Mouse (Mus musculus): ENCODE data around the gene Olfr791. TPM values are rescaled to one million over a fixed set of nuclear protein-coding genes. Genes with fewer than 3 reads are reported as not detected.

Olfr791 gene
- polyA plus RNA-seq, 1 experiment = not detected

DNA sequence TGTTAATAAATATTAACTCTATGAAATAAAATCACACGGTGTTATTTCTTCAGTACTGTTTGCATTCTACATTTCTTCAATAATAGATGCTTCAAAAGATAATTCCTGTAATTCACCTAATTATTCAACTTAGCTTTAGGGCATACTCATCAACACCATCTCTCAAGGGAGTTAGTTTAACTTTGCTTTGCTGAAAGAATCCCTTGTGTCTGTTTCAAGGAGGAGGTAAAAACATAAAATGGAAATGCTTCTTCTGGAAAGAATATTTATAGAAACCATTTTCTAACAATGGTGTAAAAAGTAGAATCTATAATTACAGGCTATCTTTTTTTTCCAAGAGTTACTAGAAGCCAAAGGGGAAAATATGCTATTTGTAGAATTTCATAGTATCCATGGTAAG is 17.3 kb downstream of the Olfr791 start, which contains the start of gene Olfr792:
Gene Olfr792, plus strand, starts transcription at position 301 of the 400 bp plus-strand sequence.
- Histone ChIP-seq H3K36me3 (ENCODE audit: control insufficient read depth, insufficient read depth, low read length, poor library complexity, severe bottlenecking) (no peaks in the 10 kb centered on the region), H3K9me3 (replicated peaks; ENCODE audit: control insufficient read depth, insufficient read depth, low read length, poor library complexity, severe bottlenecking) (peaks cover 6% of the 10 kb centered on the region; the same call in 1 of the 2 replicates), H3K4me1 (ENCODE audit: control insufficient read depth, insufficient read depth, low read length) (no peaks in the 10 kb centered on the region), H3K9ac (ENCODE audit: low read depth, poor library complexity, severe bottlenecking) (no peak within 1 kb of the TSS), H3K27ac (ENCODE audit: insufficient read depth, low read length) (no peak within 1 kb of the TSS), H3K27me3 (ENCODE audit: control insufficient read depth, insufficient read depth, low read length, poor library complexity, severe bottlenecking) (no peaks in the 10 kb centered on the region), H3K4me3 (ENCODE audit: low read depth, low read length) (no peak within 1 kb of the TSS)
- TF ChIP-seq EP300 (IDR thresholded peaks at IDR 0.05; ENCODE audit: insufficient read depth, low read depth, low read length) (no peak), POLR2A (IDR thresholded peaks at IDR 0.05; ENCODE audit: insufficient read depth, low read length) (no peak), CTCF (IDR thresholded peaks at IDR 0.05; ENCODE audit: low read depth, low read length) (no peak)

DNA sequence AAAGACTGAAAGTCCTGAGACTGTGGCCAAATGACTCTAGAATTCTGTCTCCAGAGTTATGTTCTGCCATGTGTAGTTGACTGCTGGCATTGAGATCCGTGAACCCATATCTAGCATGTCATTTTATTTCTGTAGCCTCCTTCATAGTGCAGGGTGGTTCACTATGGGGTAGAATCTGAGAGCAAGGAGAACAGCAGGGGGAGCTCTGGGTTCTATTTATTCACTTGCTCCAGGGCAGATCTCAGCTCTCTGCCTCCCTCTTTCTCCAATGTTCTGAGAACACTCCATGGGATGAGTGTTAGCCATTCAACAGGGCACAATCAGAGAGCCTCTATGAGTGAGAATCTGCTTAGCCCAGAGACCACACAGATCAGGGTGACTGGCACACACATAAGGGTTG is 27.8 kb downstream of the Olfr791 start:
- TF ChIP-seq CTCF (IDR thresholded peaks at IDR 0.05; ENCODE audit: low read depth, low read length) = no peak
- TF ChIP-seq EP300 (IDR thresholded peaks at IDR 0.05; ENCODE audit: insufficient read depth, low read depth, low read length) = no peak
- TF ChIP-seq POLR2A (IDR thresholded peaks at IDR 0.05; ENCODE audit: insufficient read depth, low read length) = no peak
- no peaks in the 10 kb centered on the region for H3K27me3 ChIP-seq (ENCODE audit: control insufficient read depth, insufficient read depth, low read length, poor library complexity, severe bottlenecking)

GRCm38 (mm10) chr10:129567355-129567754 is 45.8 kb downstream of the Olfr791 start, which contains the start of gene Olfr794:
Olfr794 (plus strand) TSS chr10:129567655.
- H3K9me3 ChIP-seq (replicated peaks; ENCODE audit: control insufficient read depth, insufficient read depth, low read length, poor library complexity, severe bottlenecking) = no peaks in the 10 kb centered on the region
- no peak within 1 kb of the TSS for H3K9ac ChIP-seq (ENCODE audit: low read depth, poor library complexity, severe bottlenecking)
- H3K36me3 ChIP-seq (ENCODE audit: control insufficient read depth, insufficient read depth, low read length, poor library complexity, severe bottlenecking) = no peaks in the 10 kb centered on the region
- H3K27ac ChIP-seq (ENCODE audit: insufficient read depth, low read length) = no peak within 1 kb of the TSS
- H3K4me1 ChIP-seq (ENCODE audit: control insufficient read depth, insufficient read depth, low read length) = no peaks in the 10 kb centered on the region
- no peaks in the 10 kb centered on the region for H3K27me3 ChIP-seq (ENCODE audit: control insufficient read depth, insufficient read depth, low read length, poor library complexity, severe bottlenecking)
- no peak within 1 kb of the TSS for H3K4me3 ChIP-seq (ENCODE audit: low read depth, low read length)
- TF ChIP-seq EP300 (IDR thresholded peaks at IDR 0.05; ENCODE audit: insufficient read depth, low read depth, low read length) = no peak
- no peak for TF ChIP-seq POLR2A (IDR thresholded peaks at IDR 0.05; ENCODE audit: insufficient read depth, low read length)
- TF ChIP-seq CTCF (IDR thresholded peaks at IDR 0.05; ENCODE audit: low read depth, low read length) = no peak

More for the DNA sequence above, 27.8 kb downstream of the Olfr791 start:
- no peak overlapping the region for H3K9ac ChIP-seq (ENCODE audit: low read depth, poor library complexity, severe bottlenecking)
- H3K4me3 ChIP-seq (ENCODE audit: low read depth, low read length) = no peak overlapping the region
- no peaks in the 10 kb centered on the region for H3K9me3 ChIP-seq (replicated peaks; ENCODE audit: control insufficient read depth, insufficient read depth, low read length, poor library complexity, severe bottlenecking)
- no peaks in the 10 kb centered on the region for H3K36me3 ChIP-seq (ENCODE audit: control insufficient read depth, insufficient read depth, low read length, poor library complexity, severe bottlenecking)
- no peaks in the 10 kb centered on the region for H3K4me1 ChIP-seq (ENCODE audit: control insufficient read depth, insufficient read depth, low read length)
- H3K27ac ChIP-seq (ENCODE audit: insufficient read depth, low read length) = no peak overlapping the region

- Histone ChIP-seq H3K9me3 (replicated peaks; ENCODE audit: control insufficient read depth, insufficient read depth, low read length, poor library complexity, severe bottlenecking) (no peaks in the 10 kb centered on the region), H3K4me3 (ENCODE audit: low read depth, low read length) (no peak overlapping the region), H3K36me3 (ENCODE audit: control insufficient read depth, insufficient read depth, low read length, poor library complexity, severe bottlenecking) (no peaks in the 10 kb centered on the region), H3K9ac (ENCODE audit: low read depth, poor library complexity, severe bottlenecking) (no peak overlapping the region), H3K27ac (ENCODE audit: insufficient read depth, low read length) (no peak overlapping the region), H3K27me3 (ENCODE audit: control insufficient read depth, insufficient read depth, low read length, poor library complexity, severe bottlenecking) (no peaks in the 10 kb centered on the region), H3K4me1 (ENCODE audit: control insufficient read depth, insufficient read depth, low read length) (no peaks in the 10 kb centered on the region)
- TF ChIP-seq CTCF (IDR thresholded peaks at IDR 0.05; ENCODE audit: low read depth, low read length) (no peak), EP300 (IDR thresholded peaks at IDR 0.05; ENCODE audit: insufficient read depth, low read depth, low read length) (no peak), POLR2A (IDR thresholded peaks at IDR 0.05; ENCODE audit: insufficient read depth, low read length) (no peak)
These were observed 55.5 kb downstream of the Olfr791 start for GRCm38 (mm10) chr10:129577066-129577465.

Other genes with a start within 250 kb of the Olfr791 start
- gene Olfr780, start 203.7 kb upstream of the Olfr791 start, polyA plus RNA-seq (2011; ENCODE audit: insufficient read depth, insufficient read length, low read depth, missing spikeins) = not detected in 2 replicates
- not detected in 2 replicates for gene Olfr781, start 192.9 kb upstream of the Olfr791 start, polyA plus RNA-seq (2011; ENCODE audit: insufficient read depth, insufficient read length, low read depth, missing spikeins)
- gene Olfr782, start 172.9 kb upstream of the Olfr791 start, polyA plus RNA-seq (2011; ENCODE audit: insufficient read depth, insufficient read length, low read depth, missing spikeins) = not detected in 2 replicates
- gene Olfr784, start 137.7 kb upstream of the Olfr791 start, polyA plus RNA-seq (2011; ENCODE audit: insufficient read depth, insufficient read length, low read depth, missing spikeins) = not detected in 2 replicates
- not detected in 2 replicates for gene Olfr785, start 116.4 kb upstream of the Olfr791 start, polyA plus RNA-seq (2011; ENCODE audit: insufficient read depth, insufficient read length, low read depth, missing spikeins)
- not detected in 2 replicates for gene Olfr786, start 94.5 kb upstream of the Olfr791 start, polyA plus RNA-seq (2011; ENCODE audit: insufficient read depth, insufficient read length, low read depth, missing spikeins)
- 0.14 TPM in 1 of 2 replicates, not detected in the other for gene Olfr787, start 59.9 kb upstream of the Olfr791 start, polyA plus RNA-seq (2011; ENCODE audit: insufficient read depth, insufficient read length, low read depth, missing spikeins)
- gene Olfr788, start 50.8 kb upstream of the Olfr791 start, polyA plus RNA-seq (2011; ENCODE audit: insufficient read depth, insufficient read length, low read depth, missing spikeins) = not detected in 2 replicates
- gene Olfr789, start 37.0 kb upstream of the Olfr791 start, polyA plus RNA-seq (2011; ENCODE audit: insufficient read depth, insufficient read length, low read depth, missing spikeins) = not detected in 2 replicates
- gene Olfr790, start 23.3 kb upstream of the Olfr791 start, polyA plus RNA-seq (2011; ENCODE audit: insufficient read depth, insufficient read length, low read depth, missing spikeins) = not detected in 2 replicates
- not detected in 2 replicates for gene Olfr792, start 17.4 kb downstream of the Olfr791 start, polyA plus RNA-seq (2011; ENCODE audit: insufficient read depth, insufficient read length, low read depth, missing spikeins)
- 0.29 TPM in 1 of 2 replicates, not detected in the other for gene Olfr794, start 45.9 kb downstream of the Olfr791 start, polyA plus RNA-seq (2011; ENCODE audit: insufficient read depth, insufficient read length, low read depth, missing spikeins)
- gene Olfr796, start 90.8 kb downstream of the Olfr791 start, polyA plus RNA-seq (2011; ENCODE audit: insufficient read depth, insufficient read length, low read depth, missing spikeins) = 0.24 TPM in 1 of 2 replicates, not detected in the other
- gene Olfr798, start 106.1 kb downstream of the Olfr791 start, polyA plus RNA-seq (2011; ENCODE audit: insufficient read depth, insufficient read length, low read depth, missing spikeins) = not detected in 2 replicates
- not detected in 2 replicates for gene Olfr799, start 115.7 kb downstream of the Olfr791 start, polyA plus RNA-seq (2011; ENCODE audit: insufficient read depth, insufficient read length, low read depth, missing spikeins)
- not detected in 2 replicates for gene Olfr800, start 135.9 kb downstream of the Olfr791 start, polyA plus RNA-seq (2011; ENCODE audit: insufficient read depth, insufficient read length, low read depth, missing spikeins)
- not detected in 2 replicates for gene Olfr801, start 152.1 kb downstream of the Olfr791 start, polyA plus RNA-seq (2011; ENCODE audit: insufficient read depth, insufficient read length, low read depth, missing spikeins)
- gene Olfr802, start 166.4 kb downstream of the Olfr791 start, polyA plus RNA-seq (2011; ENCODE audit: insufficient read depth, insufficient read length, low read depth, missing spikeins) = not detected in 2 replicates
- not detected in 2 replicates for gene Olfr803, start 172.5 kb downstream of the Olfr791 start, polyA plus RNA-seq (2011; ENCODE audit: insufficient read depth, insufficient read length, low read depth, missing spikeins)
- not detected in 2 replicates for gene Olfr804, start 181.4 kb downstream of the Olfr791 start, polyA plus RNA-seq (2011; ENCODE audit: insufficient read depth, insufficient read length, low read depth, missing spikeins)
- gene Olfr805, start 207.6 kb downstream of the Olfr791 start, polyA plus RNA-seq (2011; ENCODE audit: insufficient read depth, insufficient read length, low read depth, missing spikeins) = not detected in 2 replicates
- gene Olfr806, start 220.1 kb downstream of the Olfr791 start, polyA plus RNA-seq (2011; ENCODE audit: insufficient read depth, insufficient read length, low read depth, missing spikeins) = not detected in 2 replicates
- not detected in 2 replicates for gene Olfr807, start 236.0 kb downstream of the Olfr791 start, polyA plus RNA-seq (2011; ENCODE audit: insufficient read depth, insufficient read length, low read depth, missing spikeins)
- gene Olfr808, start 243.7 kb downstream of the Olfr791 start, polyA plus RNA-seq (2011; ENCODE audit: insufficient read depth, insufficient read length, low read depth, missing spikeins) = not detected in 2 replicates